Mouse (Mus musculus): ENCODE results near the gene Dthd1. TPM values are rescaled to one million over a fixed set of nuclear protein-coding genes. Genes with fewer than 3 reads are reported as not detected.

Dthd1 gene
- polyA plus RNA-seq, 1 experiment from 2014 or later: not detected

GRCm38 (mm10) chr5:62909074-62909473, 95.5 kb downstream of the Dthd1 start:
- H3K4me1 ChIP-seq (ENCODE audit: control insufficient read depth, insufficient read depth, low read length): no peaks in the 10 kb centered on the region
- no peak for ATAC-seq (ENCODE audit: insufficient number of reproducible peaks, low FRiP score, low TSS enrichment, low read depth)
- H3K4me2 ChIP-seq (ENCODE audit: low read depth, severe bottlenecking): no peak overlapping the region
- H3K36me3 ChIP-seq (ENCODE audit: control insufficient read depth, insufficient read depth, low read length): no peaks in the 10 kb centered on the region
- no peak overlapping the region for H3K27ac ChIP-seq (replicated peaks; ENCODE audit: low read depth, low read length)
- 85% methylated on average over 5 of the region's 5 CpGs for WGBS
- no peaks in the 10 kb centered on the region for H3K9me3 ChIP-seq (ENCODE audit: control insufficient read depth, low read length)
- DNase-seq (ENCODE audit: low spot score): no peak
- no peaks in the 10 kb centered on the region for H3K27me3 ChIP-seq (ENCODE audit: control insufficient read depth, insufficient read depth, low read length)
- H3K4me3 ChIP-seq (ENCODE audit: low read depth, low read length): no peak overlapping the region
- H3K9ac ChIP-seq (ENCODE audit: low read length): no peak overlapping the region

- ATAC-seq (ENCODE audit: insufficient number of reproducible peaks, low FRiP score, low TSS enrichment, low read depth) (no peak), DNase-seq (ENCODE audit: low spot score) (no peak)
- no peaks in the 10 kb centered on the region for H3K4me1 ChIP-seq (ENCODE audit: control insufficient read depth, insufficient read depth, low read length)
- no peak overlapping the region for H3K9ac ChIP-seq (ENCODE audit: low read length)
- H3K4me3 ChIP-seq (ENCODE audit: low read depth, low read length): no peak overlapping the region
- no peak overlapping the region for H3K27ac ChIP-seq (replicated peaks; ENCODE audit: low read depth, low read length)
- no peaks in the 10 kb centered on the region for H3K36me3 ChIP-seq (ENCODE audit: control insufficient read depth, insufficient read depth, low read length)
- H3K9me3 ChIP-seq (ENCODE audit: control insufficient read depth, low read length): no peaks in the 10 kb centered on the region
- no peaks in the 10 kb centered on the region for H3K27me3 ChIP-seq (ENCODE audit: control insufficient read depth, insufficient read depth, low read length)
- no peak overlapping the region for H3K4me2 ChIP-seq (ENCODE audit: low read depth, severe bottlenecking)
These were observed 111.0 kb downstream of the Dthd1 start for GRCm38 (mm10) chr5:62924616-62925015.

Other genes starting within 250 kb of the Dthd1 start
- gene Arap2, start 47.7 kb upstream of the Dthd1 start, polyA plus RNA-seq (2014; fragmentation: Nextera tagmentation; extraction: Ambion mirVana): 0.91 and 1.2 TPM in 2 replicates

All from limb, embryonic 11.5 days (tissue).